Mouse (Mus musculus) cortical plate, adult 2 months (tissue): ENCODE data around the gene Cacna2d3.

ENCODE experiments used
- CTCF ChIP-seq: fragments of 200-500 bp; IDR thresholded peaks from 2 replicates; pipeline ENCODE4 v1.5.1; 2011; ENCODE audit warnings: mild to moderate bottlenecking, control low read depth, low read length; ENCODE audit not compliant: insufficient read depth; ENCODE audit errors: extremely low read depth
- POLR2A ChIP-seq: fragments of 200-500 bp; IDR thresholded peaks from 2 replicates; pipeline ENCODE4 v1.6.1; 2011; ENCODE audit warnings: mild to moderate bottlenecking, low read length, control low read depth; ENCODE audit not compliant: insufficient read depth; ENCODE audit errors: extremely low read depth

DNA sequence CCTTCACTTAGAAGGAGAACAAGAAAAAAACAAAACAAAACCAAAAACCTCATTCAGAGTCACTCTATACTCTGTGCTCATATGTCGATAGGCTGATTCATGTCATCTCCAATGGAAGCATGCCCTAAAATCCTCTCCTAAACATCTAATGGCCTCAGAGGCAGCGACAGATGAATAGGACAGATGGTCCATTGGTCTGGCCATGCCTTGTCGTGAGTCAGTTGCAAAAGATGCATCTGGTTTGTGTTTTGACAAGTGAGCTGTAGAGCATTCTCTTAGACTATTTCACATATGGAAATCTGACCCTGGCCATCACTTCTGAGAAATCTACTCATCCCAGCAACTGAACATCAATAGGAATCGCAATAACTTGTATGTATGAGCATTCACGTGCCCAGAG, 626.2 kb downstream of the Cacna2d3 start:
- TF ChIP-seq CTCF (no peak), POLR2A (no peak)
